Mouse (Mus musculus) kidney, adult 11 months (tissue): Measurements from ENCODE around the gene Itpr2.

Source experiments
- DNase-seq: peaks from one replicate; pipeline ENCODE4 v3.0.0; 2022

The Itpr2 gene

DNA sequence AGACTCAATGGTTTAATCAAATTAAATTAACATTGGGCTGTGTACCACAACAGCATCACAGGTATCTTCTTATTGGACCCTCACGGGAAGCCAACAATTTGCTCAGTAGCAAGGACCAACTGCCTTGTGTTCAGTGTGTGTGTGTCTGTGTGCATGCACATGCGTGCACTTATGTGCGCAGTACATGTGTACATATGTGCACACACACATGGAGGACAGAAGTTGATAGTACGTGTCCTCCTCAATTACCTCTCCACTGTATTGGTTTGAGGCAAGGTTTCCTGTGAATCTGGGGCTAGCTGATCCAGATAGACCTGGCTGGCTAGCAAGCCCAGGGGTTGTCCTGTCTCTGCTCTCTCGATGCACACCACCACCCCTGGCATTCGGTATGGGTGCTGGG lies 246.4 kb downstream of the Itpr2 start:
- no peak for DNase-seq

DNA sequence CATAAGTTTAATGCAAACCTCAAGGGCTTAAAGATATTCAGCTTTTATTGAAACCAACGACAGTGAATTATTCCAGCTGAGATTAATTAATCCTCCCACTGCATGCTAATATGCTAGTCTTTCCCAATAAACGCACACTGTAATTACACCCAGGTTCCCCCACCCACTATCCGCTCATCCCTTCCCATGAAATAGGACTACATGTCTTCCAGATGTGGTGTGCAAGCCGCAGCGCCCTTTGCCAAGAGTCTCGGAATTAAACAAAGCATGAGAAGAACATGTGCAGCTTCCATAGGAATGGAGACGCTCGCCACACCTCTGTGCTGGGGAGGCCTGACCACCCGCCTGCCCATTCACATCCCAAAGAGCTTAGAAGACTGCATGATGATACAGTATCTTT lies 247.1 kb downstream of the Itpr2 start:
- DNase-seq: no peak

- DNase-seq: no peak
Observed at GRCm38 (mm10) chr6:146254216-146254820, 247.7 kb downstream of the Itpr2 start.

DNA sequence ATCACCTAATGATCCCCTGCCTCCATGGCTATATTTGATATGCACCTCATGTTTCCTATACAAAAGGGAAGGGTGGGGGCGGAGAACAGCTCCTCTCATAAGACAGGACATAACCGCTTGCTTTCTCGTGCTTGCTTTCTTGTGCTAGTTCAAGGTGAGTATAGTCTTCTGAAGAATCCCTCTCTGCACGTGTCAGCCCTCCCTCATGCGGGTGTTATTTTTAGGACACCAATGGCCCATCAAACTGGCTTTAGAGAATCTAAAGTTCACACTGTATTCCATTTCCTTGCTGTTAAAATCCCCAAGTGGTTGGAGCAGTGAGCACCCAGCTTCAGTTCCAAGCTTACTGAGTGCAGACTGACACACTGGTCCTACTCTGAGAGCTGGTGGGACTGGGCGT lies 252.9 kb downstream of the Itpr2 start:
- DNase-seq: no peak

- DNase-seq: no peak
Observed at GRCm38 (mm10) chr6:146248341-146248740, 253.7 kb downstream of the Itpr2 start.

- DNase-seq: no peak
Observed at GRCm38 (mm10) chr6:146247906-146248305, 254.1 kb downstream of the Itpr2 start.

DNA sequence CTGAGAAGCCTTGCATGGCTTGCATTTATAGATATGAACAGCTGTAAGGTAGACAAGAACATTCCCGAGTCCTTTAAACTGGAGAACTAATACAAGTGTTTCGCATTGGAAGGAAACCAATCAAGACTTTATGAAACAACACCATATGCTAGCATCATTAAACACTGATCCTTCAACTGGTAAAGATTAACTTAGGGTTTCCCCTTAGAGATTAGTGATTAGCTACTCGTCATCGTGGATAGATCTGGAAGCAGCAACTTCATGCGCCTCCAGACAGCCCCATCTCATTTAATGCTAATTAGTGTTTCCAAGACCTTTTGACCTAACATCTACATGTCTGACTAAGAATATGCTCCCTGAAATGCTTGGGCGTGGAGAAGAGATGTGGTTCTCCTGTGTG lies 255.7 kb downstream of the Itpr2 start:
- peak; percentile 17 for DNase-seq

- no peak for DNase-seq
Observed at GRCm38 (mm10) chr6:146245888-146246287, 256.1 kb downstream of the Itpr2 start.

- no peak for DNase-seq
Observed at GRCm38 (mm10) chr6:146243068-146243467, 259.0 kb downstream of the Itpr2 start.

- no peak for DNase-seq
Observed at GRCm38 (mm10) chr6:146241336-146241735, 260.7 kb downstream of the Itpr2 start.

DNA sequence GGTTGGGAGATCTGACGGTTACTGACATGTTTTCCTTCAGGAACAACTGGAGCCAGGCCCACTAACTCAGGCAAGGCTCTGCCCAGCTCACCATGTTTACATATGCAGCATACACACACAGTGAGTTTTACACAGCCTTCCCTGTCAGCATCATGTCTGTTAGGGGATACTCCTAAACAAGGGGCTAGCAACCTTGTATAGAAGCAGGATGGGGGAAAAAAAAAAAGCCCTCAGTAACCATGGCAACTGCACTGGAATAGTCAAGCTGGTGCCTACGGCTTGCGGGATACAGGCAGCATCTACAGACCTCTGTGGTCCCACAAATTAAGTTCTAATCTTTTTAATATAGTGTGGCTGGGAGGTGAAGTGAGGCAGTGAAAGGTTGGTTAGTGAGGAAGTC lies 266.9 kb downstream of the Itpr2 start:
- no peak for DNase-seq

DNA sequence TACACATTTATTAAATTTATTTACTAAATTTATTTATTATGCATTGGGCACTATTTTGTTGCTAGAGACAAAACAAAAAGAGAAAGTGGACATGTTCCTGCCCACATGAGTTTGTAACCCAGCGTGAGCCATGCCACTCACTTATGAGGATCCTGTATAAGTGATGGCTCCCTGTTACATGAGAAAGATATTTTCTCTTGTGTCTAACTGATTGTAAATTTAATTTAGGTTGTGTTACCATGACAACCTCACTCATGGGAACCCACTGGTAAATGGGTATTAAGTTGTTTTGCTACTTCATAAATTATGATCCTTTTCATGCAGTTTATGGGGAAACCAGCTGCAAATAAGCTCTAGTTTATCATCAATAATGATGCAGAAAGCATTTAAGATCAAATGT lies 267.6 kb downstream of the Itpr2 start:
- no peak for DNase-seq

DNA sequence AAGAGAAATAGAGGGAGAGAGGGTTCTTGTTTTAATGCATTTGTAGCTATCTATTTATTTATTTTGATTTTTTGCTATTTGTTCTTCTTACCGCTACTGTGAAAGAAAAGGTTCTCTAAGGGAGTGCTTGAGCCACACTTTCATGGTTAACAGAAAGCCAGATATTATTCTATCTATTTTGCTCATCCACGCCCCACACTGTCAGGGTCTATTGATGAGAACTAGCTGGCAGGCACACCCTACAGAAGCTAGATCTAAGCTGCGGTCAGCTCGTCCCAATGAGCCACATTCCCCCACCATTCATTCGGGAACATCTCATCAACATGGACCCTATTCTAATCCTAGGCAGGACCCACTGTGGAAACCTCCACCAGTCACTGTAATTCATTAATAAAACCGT lies 271.1 kb downstream of the Itpr2 start:
- no peak for DNase-seq

DNA sequence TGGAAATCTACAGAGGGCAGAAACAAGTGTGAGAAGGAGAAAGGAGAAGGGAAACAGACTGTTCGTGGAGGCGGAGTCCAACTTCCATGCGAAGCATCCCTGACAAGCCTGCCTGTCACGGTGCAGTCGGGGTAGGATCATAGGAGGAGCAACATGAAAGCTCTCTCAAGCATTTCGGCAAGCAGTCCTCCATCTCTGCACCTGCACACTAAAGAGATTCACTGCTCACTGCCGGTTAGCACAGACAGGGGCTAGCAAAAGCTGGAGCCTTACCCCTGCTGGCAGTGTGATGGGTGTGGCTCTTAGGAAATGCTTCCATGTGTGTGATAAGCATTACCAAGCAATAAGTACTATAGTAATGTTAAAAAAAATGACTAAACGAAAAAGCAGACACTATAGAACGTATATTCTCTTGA lies 271.6 kb downstream of the Itpr2 start:
- no peak for DNase-seq

- DNase-seq: no peak
Observed at GRCm38 (mm10) chr6:146229967-146230366, 272.1 kb downstream of the Itpr2 start.

DNA sequence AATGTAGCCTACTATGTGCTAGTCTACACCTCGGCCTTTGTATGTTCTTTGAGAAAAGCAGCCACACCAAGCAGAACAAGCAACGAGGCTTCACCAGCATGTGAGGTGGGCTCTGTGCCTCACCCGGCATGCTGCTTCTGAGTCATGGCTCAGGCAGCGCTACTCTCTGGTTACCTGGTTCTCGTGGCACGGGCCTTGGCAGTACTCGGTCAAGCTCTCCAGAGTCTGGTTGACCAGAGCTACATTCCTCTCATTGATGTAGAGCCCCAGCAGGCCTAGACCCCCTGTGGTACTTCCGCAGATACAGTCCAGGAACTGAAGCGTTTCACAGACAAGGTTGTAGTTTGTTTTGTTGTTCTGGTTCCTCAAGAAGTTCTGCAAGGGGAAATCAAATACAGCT lies 272.5 kb downstream of the Itpr2 start:
- DNase-seq: no peak

DNA sequence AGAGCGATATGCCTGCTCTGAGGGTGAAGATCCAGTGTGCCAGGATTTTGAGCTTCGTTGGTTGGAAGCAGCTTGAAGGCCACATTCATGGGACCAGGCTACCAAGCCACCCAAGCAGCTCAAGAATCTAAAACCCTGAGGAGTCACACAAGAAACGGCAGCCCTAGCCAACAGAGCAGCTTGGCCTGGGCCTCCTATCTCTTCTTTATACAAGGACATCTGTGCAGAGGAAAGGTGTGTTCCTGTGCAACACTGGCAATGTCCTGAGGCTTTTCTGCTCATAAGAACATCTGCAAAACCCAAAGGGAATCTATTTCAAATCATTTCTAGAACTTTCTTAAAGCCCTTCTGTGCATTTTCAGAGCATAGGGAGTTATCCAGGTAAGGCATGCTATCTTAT lies 274.0 kb downstream of the Itpr2 start:
- DNase-seq: no peak

DNA sequence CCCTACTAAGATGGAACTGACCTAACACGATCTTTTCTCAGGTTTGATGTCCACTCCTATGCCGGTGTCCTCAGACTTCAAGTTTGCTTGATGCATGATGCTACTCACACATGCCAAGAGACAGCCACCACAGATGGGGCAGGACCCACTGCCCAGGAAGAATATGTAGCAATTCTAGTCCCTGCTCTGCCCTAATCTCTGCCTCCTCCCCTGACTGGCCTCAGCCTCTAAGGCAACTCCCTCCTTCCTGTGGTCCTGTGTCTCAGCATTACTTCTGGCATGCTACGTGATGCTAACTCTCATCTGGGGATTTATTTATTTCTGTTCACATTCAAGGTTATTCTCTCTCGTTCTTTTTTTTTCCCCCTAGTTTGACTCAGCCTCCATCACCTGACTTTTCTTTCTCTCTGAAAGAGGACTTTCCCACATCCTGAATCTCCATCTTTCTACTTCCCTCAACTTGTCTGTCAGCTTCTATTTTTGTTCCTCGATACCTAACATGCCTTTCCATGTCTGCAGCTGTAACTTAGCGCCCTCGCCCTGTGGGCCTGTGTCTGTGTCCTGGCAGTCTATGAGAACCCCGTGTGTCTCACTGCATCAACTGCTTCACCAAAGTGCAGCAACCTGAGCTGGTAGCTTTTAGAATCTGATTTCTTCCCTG lies 279.5 kb downstream of the Itpr2 start:
- no peak for DNase-seq

DNA sequence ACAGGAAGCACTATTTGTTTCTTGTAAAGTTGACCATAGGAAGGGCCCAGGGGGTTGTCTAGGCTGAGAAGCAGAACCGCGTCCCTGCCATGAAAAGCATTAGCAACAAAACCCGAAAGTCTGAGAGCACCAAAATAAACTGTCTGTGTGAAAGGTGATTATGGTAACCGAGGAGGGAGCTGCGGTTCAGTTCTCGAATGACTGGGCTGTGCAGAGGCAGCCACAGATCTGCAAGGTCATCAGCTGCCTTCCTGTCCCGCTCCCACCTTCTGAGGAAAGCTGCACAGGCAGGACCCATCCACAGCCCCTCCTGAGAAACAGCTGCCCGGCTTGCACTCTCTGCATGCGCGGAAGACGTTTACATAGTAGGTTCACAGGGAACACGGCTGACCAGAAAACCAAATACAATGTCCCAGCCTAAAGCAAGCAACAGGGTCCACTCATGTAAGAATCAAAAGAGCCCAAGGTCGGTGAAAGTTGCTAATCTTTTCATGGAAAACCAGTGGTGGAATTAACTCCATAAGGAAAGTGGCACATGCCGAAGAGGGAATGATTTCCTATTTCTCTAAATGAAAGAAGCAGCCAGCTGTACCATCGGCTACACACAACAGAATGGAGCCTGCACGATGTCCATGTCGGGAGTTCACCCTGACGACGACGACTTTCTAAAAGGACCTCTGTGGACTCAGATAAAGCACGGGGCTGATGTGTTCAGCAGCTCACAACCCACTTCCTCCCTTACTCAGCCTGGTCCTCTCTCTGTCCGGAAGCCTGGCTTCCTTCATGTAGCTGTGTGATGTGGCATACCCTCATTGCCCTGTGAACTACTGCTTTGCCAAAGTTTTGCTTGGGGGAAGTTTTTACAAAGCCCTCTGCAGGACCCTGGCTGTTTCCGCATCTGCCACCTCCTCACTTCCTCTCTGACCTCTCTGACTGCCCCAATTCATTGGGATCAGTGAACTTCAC lies 280.4 kb downstream of the Itpr2 start:
- DNase-seq: no peak

DNA sequence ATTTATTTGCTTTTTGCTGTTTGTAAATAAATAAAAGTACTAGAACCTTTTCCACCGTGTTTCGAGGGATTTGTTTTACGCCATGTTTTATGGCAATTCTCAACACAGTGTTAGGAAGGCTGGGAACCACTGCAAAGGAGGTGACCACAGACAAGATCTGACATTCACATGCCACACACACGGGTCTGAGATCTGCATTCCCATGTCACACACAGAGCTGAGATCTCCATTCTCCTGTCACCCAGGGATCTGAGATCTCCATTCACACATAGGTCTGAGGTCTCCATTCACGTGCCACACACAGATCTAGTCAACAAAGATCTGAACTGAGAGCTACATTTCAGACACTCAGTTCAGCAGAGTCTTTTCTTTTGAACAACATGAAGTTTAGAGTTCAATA lies 282.0 kb downstream of the Itpr2 start:
- DNase-seq: no peak

DNA sequence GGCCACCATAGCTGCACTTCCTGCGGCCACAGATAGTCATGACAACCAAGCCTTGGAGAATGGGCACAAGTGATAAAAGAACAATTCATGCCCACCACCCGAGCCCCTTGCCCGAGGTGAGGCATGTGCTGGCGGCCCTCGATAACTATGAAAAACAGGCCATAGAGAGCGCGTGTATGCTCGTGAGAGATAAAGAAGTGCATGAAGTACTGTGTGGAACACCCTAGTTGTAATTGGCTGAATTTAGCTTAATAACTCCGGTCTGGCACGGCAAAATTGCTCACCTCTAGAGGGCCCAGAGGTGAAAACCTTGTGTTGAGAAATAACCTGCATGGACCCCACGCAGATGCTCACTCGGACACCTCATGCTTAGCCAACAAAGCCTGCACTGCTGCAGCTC lies 282.5 kb downstream of the Itpr2 start:
- no peak for DNase-seq

DNA sequence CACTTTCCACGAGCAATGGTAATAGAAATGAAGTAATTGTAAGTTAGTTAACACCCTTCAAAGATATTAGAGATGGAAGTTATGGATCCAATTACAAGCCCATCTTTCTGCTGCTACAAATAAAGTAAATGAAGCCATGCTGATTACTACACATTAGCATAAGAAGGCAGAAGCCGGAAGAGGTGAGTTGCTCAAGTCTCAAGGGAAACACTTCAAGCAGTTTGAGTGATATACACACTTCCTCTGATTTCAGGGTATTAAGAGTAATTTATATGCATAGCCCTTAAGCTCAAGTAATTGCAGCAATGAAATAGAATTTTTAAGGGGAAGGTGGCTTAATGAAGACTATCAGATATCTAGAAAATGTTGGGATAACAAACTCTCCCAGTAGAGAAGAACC lies 286.7 kb downstream of the Itpr2 start:
- no peak for DNase-seq

DNA sequence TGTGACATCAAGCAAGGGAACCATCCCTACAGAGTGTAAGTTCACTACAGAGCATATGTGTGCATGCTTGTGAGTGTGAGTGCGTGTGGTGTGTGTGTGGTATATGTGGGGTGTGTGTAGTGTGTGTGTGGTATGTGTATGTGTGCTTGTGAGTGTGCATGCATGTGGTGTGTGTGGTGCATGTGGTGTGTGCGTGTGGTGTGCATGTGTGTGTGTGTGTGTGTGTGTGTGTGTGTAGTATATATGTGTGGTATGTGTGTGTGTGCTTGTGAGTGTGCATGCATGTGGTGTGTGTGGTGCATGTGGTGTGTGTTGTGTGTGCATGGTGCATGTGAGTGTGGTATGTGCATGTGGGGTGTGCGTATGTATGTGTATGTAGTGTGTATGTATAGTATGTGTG lies 289.7 kb downstream of the Itpr2 start:
- DNase-seq: no peak

- no peak for DNase-seq
Observed at GRCm38 (mm10) chr6:146211233-146211632, 290.8 kb downstream of the Itpr2 start.
